Mouse (Mus musculus) stomach, embryonic 16.5 days (tissue): ENCODE measurements around the gene Gm11011. TPM values are rescaled to one million over a fixed set of nuclear protein-coding genes. Genes with fewer than 3 reads are reported as not detected.

ENCODE experiments used
- ATAC-seq: fragments of 200-750 bp; cut with Nextera tagmentation; 2 replicates; pipeline ENCODE4 v1.8.0; 2017; ENCODE audit warnings: moderate number of reproducible peaks, moderate TSS enrichment; ENCODE audit not compliant: insufficient read depth, low FRiP score
- H3K27ac ChIP-seq: fragments of 300-500 bp; sonication (generic); 2 replicates; pipeline ENCODE4 v1.5.1; 2014; ENCODE audit warnings: low read length
- H3K27me3 ChIP-seq: fragments of 300-500 bp; sonication (generic); 2 replicates; pipeline ENCODE4 v1.6.1; 2014; ENCODE audit warnings: low read length, control low read depth, mixed read lengths; ENCODE audit not compliant: control insufficient read depth, insufficient read depth
- H3K36me3 ChIP-seq: fragments of 300-500 bp; sonication (generic); 2 replicates; pipeline ENCODE4 v1.6.1; 2014; ENCODE audit warnings: low read length; ENCODE audit not compliant: control insufficient read depth, insufficient read depth
- H3K4me1 ChIP-seq: fragments of 300-500 bp; sonication (generic); 2 replicates; pipeline ENCODE4 v1.6.1; 2014; ENCODE audit warnings: low read length, control low read depth, mixed read lengths; ENCODE audit not compliant: control insufficient read depth, insufficient read depth
- H3K4me2 ChIP-seq: fragments of 300-500 bp; sonication (generic); 2 replicates; pipeline ENCODE4 v1.6.1; 2014; ENCODE audit warnings: low read depth, low read length, mixed read lengths
- H3K4me3 ChIP-seq: fragments of 300-500 bp; sonication (generic); replicated peaks from 2 replicates; pipeline ENCODE4 v1.5.1; 2014; ENCODE audit warnings: mild to moderate bottlenecking, low read length
- H3K9ac ChIP-seq: fragments of 300-500 bp; sonication (generic); 2 replicates; pipeline ENCODE4 v1.6.1; 2014; ENCODE audit warnings: low read length
- H3K9me3 ChIP-seq: fragments of 300-500 bp; sonication (generic); replicated peaks from 2 replicates; pipeline ENCODE4 v1.6.1; 2016; ENCODE audit warnings: low read length, control low read depth; ENCODE audit not compliant: control insufficient read depth
- WGBS: fragments of 180-500 bp; shearing (Covaris S2); extraction: QIAGEN DNeasy Blood & Tissue Kit; methylation state at CpG from one replicate; pipeline ENCODE4 v1.1.7; 2014; 5-methylcytosine and 5-hydroxymethylcytosine counted together
- polyA plus RNA-seq: library from polyadenylated mRNA; unstranded; fragments of >200 nt; fragmentation: Nextera tagmentation; extraction: Ambion mirVana; gene quantifications from 2 replicates; pipeline ENCODE4 v1.2.1, GENCODE M21; 2015

Gm11011 gene
- polyA plus RNA-seq, 1 experiment from 2014 or later, result not detected

DNA sequence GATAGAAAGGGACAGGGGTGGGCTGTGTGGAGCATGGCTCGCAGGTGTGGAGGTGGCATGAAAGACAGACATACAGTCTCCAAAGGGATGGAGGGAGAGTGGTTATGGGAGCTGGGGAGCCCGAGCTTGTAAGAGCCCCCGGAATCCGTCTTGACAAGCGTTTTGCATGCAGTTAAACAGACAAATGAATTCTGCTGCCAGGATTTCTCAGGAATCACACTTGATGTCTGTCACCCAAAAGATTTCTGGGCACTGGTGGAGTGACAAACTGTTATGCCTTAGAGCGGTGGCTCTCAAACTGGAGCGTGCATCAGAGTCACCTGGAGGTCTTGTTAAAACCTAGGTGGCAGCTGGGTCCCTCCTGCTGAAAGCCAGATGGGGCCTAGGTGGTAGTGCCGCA lies 10.4 kb upstream of the Gm11011 start:
- Histone ChIP-seq H3K27ac (no peak overlapping the region), H3K4me2 (no peak overlapping the region), H3K4me1 (0 out of 2 replicates have a peak, but pooled peaks cover 3% of the 10 kb centered on the region), H3K9ac (no peak overlapping the region), H3K9me3 (no peaks in the 10 kb centered on the region), H3K4me3 (no peak overlapping the region), H3K36me3 (no peaks in the 10 kb centered on the region), H3K27me3 (no peaks in the 10 kb centered on the region)
- no peak for ATAC-seq
- WGBS, result 89% methylated on average over 8 of the region's 8 CpGs

DNA sequence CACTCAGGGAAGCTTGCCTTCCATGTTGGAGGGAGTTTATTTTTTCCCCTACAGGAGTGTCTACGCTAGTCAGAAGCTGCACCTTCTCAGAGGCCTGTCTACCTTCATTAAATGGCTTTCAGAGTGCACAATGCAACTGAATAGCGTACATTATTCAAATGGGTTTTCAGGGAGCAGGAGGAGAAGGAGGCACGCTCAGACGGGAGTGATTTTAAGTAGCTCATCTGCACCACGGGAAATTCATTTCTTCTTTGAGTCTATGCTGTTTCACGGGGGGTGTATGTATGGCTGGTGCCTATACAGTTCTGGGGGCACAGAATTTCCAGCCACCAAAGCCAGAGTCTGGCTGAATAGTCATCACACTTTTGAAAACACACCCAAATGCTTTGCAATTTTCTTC lies 9.8 kb upstream of the Gm11011 start:
- Histone ChIP-seq H3K4me2 (no peak overlapping the region), H3K36me3 (no peaks in the 10 kb centered on the region), H3K9me3 (no peaks in the 10 kb centered on the region), H3K27me3 (no peaks in the 10 kb centered on the region), H3K27ac (no peak overlapping the region), H3K4me3 (no peak overlapping the region), H3K9ac (no peak overlapping the region), H3K4me1 (0 out of 2 replicates have a peak, but pooled peaks cover 3% of the 10 kb centered on the region)
- WGBS, result 79% methylated on average over 6 of the region's 6 CpGs
- no peak for ATAC-seq

DNA sequence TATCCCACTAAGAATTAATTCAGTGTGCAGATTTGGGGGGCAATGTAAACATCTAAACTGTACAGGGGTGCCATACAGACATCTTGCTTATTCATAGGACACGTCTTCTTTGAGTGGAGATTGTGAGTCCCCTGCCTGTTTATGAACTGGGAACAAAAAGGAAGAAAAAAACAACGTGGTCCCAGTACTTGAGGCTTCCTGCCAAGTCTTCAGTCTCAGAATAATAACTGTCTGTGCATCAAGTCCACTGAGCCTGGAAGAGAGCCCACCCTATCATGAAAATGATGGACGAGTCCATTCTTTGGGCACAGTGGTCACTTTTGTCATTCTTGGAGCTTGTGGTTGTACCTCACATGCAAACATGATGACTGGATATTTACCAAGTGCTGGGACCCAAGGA lies 6.2 kb upstream of the Gm11011 start:
- H3K36me3 ChIP-seq, result no peaks in the 10 kb centered on the region
- no peak overlapping the region for H3K4me3 ChIP-seq
- no peak for ATAC-seq
- no peak overlapping the region for H3K27ac ChIP-seq
- no peaks in the 10 kb centered on the region for H3K9me3 ChIP-seq
- H3K4me1 ChIP-seq, result 0 out of 2 replicates have a peak, but pooled peaks cover 3% of the 10 kb centered on the region
- H3K9ac ChIP-seq, result no peak overlapping the region
- WGBS, result 58% methylated on average over 3 of the region's 3 CpGs
- no peak overlapping the region for H3K4me2 ChIP-seq
- H3K27me3 ChIP-seq, result no peaks in the 10 kb centered on the region

DNA sequence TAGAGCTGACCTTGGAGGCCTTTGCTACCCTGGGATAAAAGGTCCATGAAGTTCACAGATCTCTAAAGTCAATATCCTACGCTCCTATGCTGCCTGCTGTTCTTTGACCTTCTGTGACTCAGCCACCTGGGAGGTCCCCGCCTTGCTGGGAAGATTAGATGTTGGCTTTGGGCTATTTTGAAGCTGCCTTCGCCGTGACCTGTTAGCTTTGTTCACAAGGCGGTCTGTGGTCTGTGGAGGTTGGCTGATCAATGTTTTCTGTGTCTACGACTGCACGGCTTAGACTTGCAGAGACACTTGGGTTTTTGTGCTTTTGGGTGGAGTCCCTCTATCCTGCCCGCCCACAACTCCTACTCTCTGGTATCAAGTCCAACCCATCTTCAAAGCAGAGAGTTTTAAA lies 2.9 kb upstream of the Gm11011 start:
- H3K9ac ChIP-seq, result no peak overlapping the region
- H3K4me3 ChIP-seq, result no peak overlapping the region
- no peaks in the 10 kb centered on the region for H3K9me3 ChIP-seq
- no peak overlapping the region for H3K4me2 ChIP-seq
- no peaks in the 10 kb centered on the region for H3K36me3 ChIP-seq
- ATAC-seq, result peak; percentile 62; the same call in 1 of the 2 replicates
- peak overlapping the region; percentile 86 for H3K27ac ChIP-seq
- peaks cover 3% of the 10 kb centered on the region; the same call in 1 of the 2 replicates for H3K4me1 ChIP-seq
- no peaks in the 10 kb centered on the region for H3K27me3 ChIP-seq
- WGBS, result 69% methylated on average over 8 of the region's 8 CpGs

DNA sequence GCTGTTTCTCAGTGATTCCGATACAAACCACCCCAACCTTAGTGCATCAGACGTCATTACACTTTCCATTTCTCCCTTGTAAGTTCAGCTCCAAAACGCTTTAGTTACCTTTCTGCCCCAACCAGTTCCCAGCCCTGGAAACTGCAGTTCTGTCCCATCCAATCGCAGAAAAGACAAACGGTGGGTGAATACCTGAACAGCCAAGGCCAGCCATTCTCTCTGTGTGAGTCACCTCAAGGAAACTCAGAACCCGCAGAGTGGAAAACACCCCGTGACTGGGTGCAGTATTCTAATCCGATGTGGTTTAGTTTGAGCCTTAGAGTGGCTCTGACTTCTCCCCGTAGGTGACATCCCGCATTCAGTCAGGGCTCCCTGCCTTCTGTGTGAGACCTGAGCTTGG lies 2.2 kb upstream of the Gm11011 start:
- no peak overlapping the region for H3K9ac ChIP-seq
- H3K9me3 ChIP-seq, result no peaks in the 10 kb centered on the region
- H3K4me2 ChIP-seq, result no peak overlapping the region
- peak; percentile 53; the same call in 1 of the 2 replicates for ATAC-seq
- WGBS, result 71% methylated on average over 10 of the region's 10 CpGs
- H3K27ac ChIP-seq, result peak overlapping the region; percentile 86
- no peaks in the 10 kb centered on the region for H3K36me3 ChIP-seq
- no peak overlapping the region for H3K4me3 ChIP-seq
- H3K27me3 ChIP-seq, result no peaks in the 10 kb centered on the region
- peaks cover 3% of the 10 kb centered on the region; the same call in 1 of the 2 replicates for H3K4me1 ChIP-seq

DNA sequence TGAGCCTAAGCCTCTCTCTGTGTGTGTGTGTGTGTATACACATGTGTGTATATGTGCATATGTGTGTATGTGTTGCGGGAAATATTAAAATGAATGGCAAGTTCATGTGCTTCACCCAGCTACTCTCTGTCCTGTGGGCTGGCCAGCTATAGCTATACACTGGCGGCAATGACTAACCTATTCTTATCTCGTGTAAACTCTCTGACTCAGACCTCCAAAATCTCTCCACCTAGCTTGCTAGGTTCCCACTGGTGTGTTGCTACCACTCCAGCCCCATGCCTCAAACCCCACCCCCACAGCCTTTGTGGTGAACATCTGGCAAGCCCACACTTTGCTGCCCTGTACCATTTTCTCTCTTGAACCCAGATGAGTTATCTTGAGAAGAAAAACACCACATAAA lies 857 bp downstream of the Gm11011 start:
- no peaks in the 10 kb centered on the region for H3K36me3 ChIP-seq
- no peak overlapping the region for H3K9ac ChIP-seq
- WGBS, result 63% methylated on average over 3 of the region's 3 CpGs
- H3K4me2 ChIP-seq, result no peak overlapping the region
- no peak overlapping the region for H3K4me3 ChIP-seq
- peak; percentile 83 for ATAC-seq
- peak overlapping the region; percentile 59; the same call in 1 of the 2 replicates for H3K27ac ChIP-seq
- H3K4me1 ChIP-seq, result no peaks in the 10 kb centered on the region; the same call in 1 of the 2 replicates
- no peaks in the 10 kb centered on the region for H3K27me3 ChIP-seq
- no peaks in the 10 kb centered on the region for H3K9me3 ChIP-seq

DNA sequence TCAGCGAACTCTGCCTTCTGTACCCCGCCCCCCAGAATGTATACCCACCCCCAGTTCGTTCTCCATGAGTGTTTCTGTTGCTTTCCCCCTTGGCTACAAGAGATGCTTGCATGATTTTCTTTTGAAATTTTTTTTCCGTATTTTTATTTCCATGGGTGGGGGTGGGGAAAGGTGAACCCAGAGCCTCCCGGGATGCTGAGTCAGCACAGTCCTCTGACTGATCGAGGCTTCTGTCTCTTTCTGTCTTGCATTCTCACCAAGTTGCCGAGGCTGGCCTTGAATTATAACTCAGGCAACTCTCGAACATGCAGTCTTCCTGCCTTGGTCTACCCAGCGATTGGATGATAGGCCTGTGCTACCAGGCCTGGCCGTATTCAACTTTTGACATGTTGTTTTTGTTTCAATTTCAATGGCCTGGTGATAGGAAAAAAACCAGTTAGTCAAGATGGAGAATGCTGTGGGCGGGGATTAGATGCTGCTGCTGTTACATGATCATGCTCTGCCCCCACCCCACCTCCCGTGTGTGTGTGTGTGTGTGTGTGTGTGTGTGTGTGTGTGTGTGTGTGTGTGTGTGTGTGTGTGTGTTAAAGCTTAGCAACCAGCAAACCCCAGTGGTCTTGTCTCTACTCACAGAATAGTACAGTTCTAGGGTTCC lies 1.8 kb downstream of the Gm11011 start:
- Histone ChIP-seq H3K27me3 (no peaks in the 10 kb centered on the region), H3K27ac (peak overlapping the region; percentile 18), H3K4me1 (no peaks in the 10 kb centered on the region; the same call in 1 of the 2 replicates), H3K9ac (no peak overlapping the region), H3K4me3 (no peak overlapping the region), H3K36me3 (no peaks in the 10 kb centered on the region), H3K9me3 (no peaks in the 10 kb centered on the region), H3K4me2 (no peak overlapping the region)
- ATAC-seq, result peak; percentile 20; the same call in 1 of the 2 replicates
- WGBS, result 67% methylated on average over 12 of the region's 12 CpGs

GRCm38 (mm10) chr2:169584745-169585456 lies 2.6 kb downstream of the Gm11011 start:
- no peak for ATAC-seq
- Histone ChIP-seq H3K4me1 (no peaks in the 10 kb centered on the region; the same call in 1 of the 2 replicates), H3K36me3 (no peaks in the 10 kb centered on the region), H3K9me3 (no peaks in the 10 kb centered on the region), H3K27me3 (no peaks in the 10 kb centered on the region), H3K9ac (no peak overlapping the region), H3K4me3 (no peak overlapping the region), H3K4me2 (no peak overlapping the region), H3K27ac (no peak overlapping the region)
- 69% methylated on average over 15 of the region's 15 CpGs for WGBS

GRCm38 (mm10) chr2:169583476-169583875 lies 4.1 kb downstream of the Gm11011 start:
- H3K27me3 ChIP-seq, result no peaks in the 10 kb centered on the region
- no peaks in the 10 kb centered on the region; the same call in 1 of the 2 replicates for H3K4me1 ChIP-seq
- no peak overlapping the region for H3K4me3 ChIP-seq
- no peak for ATAC-seq
- no peaks in the 10 kb centered on the region for H3K36me3 ChIP-seq
- 72% methylated on average over 3 of the region's 3 CpGs for WGBS
- no peaks in the 10 kb centered on the region for H3K9me3 ChIP-seq
- H3K9ac ChIP-seq, result no peak overlapping the region
- no peak overlapping the region for H3K27ac ChIP-seq
- H3K4me2 ChIP-seq, result no peak overlapping the region
